Mouse (Mus musculus) central nervous system, embryonic 14 days (tissue): ENCODE data around the gene Tenm4. TPM values are rescaled to one million over a fixed set of nuclear protein-coding genes. Genes with fewer than 3 reads are reported as not detected.

Source experiments
- polyA plus RNA-seq: library from polyadenylated mRNA; depleted of rRNA; stranded (reverse); fragments of >200 nt; gene quantifications from 2 replicates; pipeline ENCODE4 v1.2.3, GENCODE M21; 2012; rRNA removed

Gene Tenm4
- 20.2 and 25.1 TPM in 2 replicates for polyA plus RNA-seq

DNA sequence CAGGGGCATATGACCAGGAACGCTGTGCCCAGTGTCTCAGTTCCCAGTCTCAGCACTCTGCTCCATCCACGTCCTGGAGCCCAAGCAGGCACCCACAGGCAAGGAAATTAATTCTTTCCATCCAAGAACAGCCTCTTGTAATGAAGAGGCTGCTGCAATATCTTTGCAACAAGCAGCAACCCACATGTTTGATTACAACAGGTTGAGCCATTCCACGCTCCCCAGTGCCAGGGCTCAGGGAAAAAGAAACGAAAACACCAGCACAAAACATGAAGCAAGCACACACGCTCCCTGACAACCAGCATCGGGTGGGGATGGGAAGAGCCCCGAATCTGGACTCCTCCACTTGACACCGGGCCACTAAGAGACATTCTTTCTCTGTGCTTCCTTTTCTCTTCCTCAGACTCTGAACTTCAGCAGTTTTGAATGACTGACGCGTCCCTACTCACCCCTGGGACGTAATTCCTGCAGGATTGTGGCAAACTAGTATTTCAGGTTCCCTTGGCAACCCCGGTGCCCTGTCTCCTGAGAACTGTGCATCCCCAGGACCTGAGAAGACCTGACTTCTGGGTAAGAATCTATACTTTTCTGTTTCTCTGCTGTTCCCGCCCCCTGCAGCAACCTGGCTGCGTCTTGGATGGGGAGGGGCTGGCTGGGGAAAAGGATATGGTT lies at the start of gene Tenm4:
Gene Tenm4, plus strand, starts transcription at position 323 of the 672 bp plus-strand sequence.

GRCm38 (mm10) chr7:96951281-96952051 lies 780.4 kb downstream of the Tenm4 start, which contains the start of gene Nars2:
Nars2 (plus strand) TSS chr7:96951505.

